Mouse (Mus musculus) C2C12 (cell line): ENCODE results near the gene Tmem236. TPM values are rescaled to one million over a fixed set of nuclear protein-coding genes. Genes with fewer than 3 reads are reported as not detected.
"Not testable (repeated sequence)": the region's sequence is repeated elsewhere in the genome, so short reads cannot be mapped to it uniquely, and the experiment has no call there.

ENCODE experiments used
- H3K27me3 ChIP-seq: one replicate; pipeline ENCODE4 v1.6.1; 2011; ENCODE audit not compliant: control insufficient read depth, insufficient read depth, insufficient read length
- H3K36me3 ChIP-seq: one replicate; pipeline ENCODE4 v1.6.1; 2011; ENCODE audit not compliant: control insufficient read depth, insufficient read depth
- H3K4me3 ChIP-seq: one replicate; pipeline ENCODE4 v1.5.1; 2011; ENCODE audit warnings: mild to moderate bottlenecking, control low read depth; ENCODE audit not compliant: poor library complexity, insufficient read depth, severe bottlenecking
- H3K79me2 ChIP-seq: one replicate; pipeline ENCODE4 v1.6.1; 2011; ENCODE audit not compliant: control insufficient read depth, insufficient read depth
- H3K79me3 ChIP-seq: one replicate; pipeline ENCODE4 v1.6.1; 2011; ENCODE audit warnings: low read depth, control low read depth
- H3ac ChIP-seq: one replicate; pipeline ENCODE3; 2011; ENCODE audit warnings: low read depth; ENCODE audit not compliant: control insufficient read depth, insufficient read length
- CEBPB ChIP-seq: IDR thresholded peaks from one replicate; pipeline ENCODE4 v1.6.1; 2011; ENCODE audit warnings: low read depth, mild to moderate bottlenecking, control low read depth, moderate library complexity
- CTCF ChIP-seq: IDR thresholded peaks from one replicate; pipeline ENCODE4 v1.5.1; 2011; ENCODE audit not compliant: control insufficient read depth, insufficient read depth, insufficient read length
- FOSL1 ChIP-seq: IDR thresholded peaks from one replicate; pipeline ENCODE4 v1.8.0; 2011; ENCODE audit warnings: mild to moderate bottlenecking, low read length; ENCODE audit not compliant: poor library complexity, insufficient read depth, severe bottlenecking
- MAX ChIP-seq: IDR thresholded peaks from one replicate; pipeline ENCODE4 v1.6.1; 2011; ENCODE audit warnings: mild to moderate bottlenecking, control low read depth
- MYOD1 ChIP-seq: IDR thresholded peaks from one replicate; pipeline ENCODE4 v1.6.1; 2011; ENCODE audit warnings: low read depth; ENCODE audit not compliant: control insufficient read depth, insufficient read length
- MYOG ChIP-seq: IDR thresholded peaks from one replicate; pipeline ENCODE4 v1.6.1; 2011; ENCODE audit not compliant: control insufficient read depth, insufficient read length; ENCODE audit errors: extremely low read depth
- USF1 ChIP-seq: IDR thresholded peaks from one replicate; pipeline ENCODE4 v1.6.1; 2011; ENCODE audit warnings: low read depth, mild to moderate bottlenecking, control low read depth, moderate library complexity
- polyA plus RNA-seq: library from polyadenylated mRNA; unstranded; fragments of >200 nt; fragmentation: generic; extraction: Trizol; gene quantifications from one replicate; pipeline ENCODE4 v1.2.1, GENCODE M21; 2012; ENCODE audit warnings: missing spikeins

The Tmem236 gene
- polyA plus RNA-seq, 1 experiment: 0.01 TPM

- TF ChIP-seq CEBPB (no peak), MAX (no peak), FOSL1 (no peak), MYOG (no peak), USF1 (no peak), CTCF (no peak), MYOD1 (no peak)
Measured at GRCm38 (mm10) chr2:14199621-14200020, 25.3 kb downstream of the Tmem236 start.

GRCm38 (mm10) chr2:14200879-14201445, 26.6 kb downstream of the Tmem236 start:
- not testable (repeated sequence) for H3K79me2 ChIP-seq, H3K36me3 ChIP-seq, H3K27me3 ChIP-seq, H3K79me3 ChIP-seq, H3K4me3 ChIP-seq, H3ac ChIP-seq

More at GRCm38 (mm10) chr2:14199621-14200020, 25.3 kb downstream of the Tmem236 start:
- no peaks in the 10 kb centered on the region for H3K79me2 ChIP-seq
- H3K27me3 ChIP-seq: no peaks in the 10 kb centered on the region
- no peak overlapping the region for H3K4me3 ChIP-seq
- no peak overlapping the region for H3ac ChIP-seq
- no peaks in the 10 kb centered on the region for H3K36me3 ChIP-seq
- no peaks in the 10 kb centered on the region for H3K79me3 ChIP-seq

DNA sequence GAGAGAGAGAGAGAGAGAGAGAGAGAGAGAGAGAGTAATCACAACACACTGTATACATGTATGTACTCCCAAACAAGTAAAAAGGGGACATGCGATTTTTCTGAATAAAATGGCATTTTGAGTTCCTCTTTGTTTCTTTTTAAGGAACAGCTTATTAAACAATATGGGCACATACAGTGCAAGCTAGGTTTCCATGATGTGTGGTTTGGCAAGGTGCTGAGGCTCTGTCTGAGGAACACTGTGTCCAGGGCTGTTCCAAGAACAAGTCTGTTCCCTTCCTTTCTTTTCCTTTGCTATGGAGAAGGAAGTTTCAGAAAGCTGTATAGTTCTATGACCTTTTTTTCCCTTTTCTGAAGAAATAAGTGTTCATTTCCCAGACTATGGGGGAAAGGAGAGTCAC, 30.0 kb downstream of the Tmem236 start:
- H3K36me3 ChIP-seq: no peaks in the 10 kb centered on the region
- no peak overlapping the region for H3ac ChIP-seq
- H3K79me3 ChIP-seq: no peaks in the 10 kb centered on the region
- TF ChIP-seq CTCF (no peak), MYOG (no peak), CEBPB (no peak), MYOD1 (no peak), FOSL1 (no peak)
- no peaks in the 10 kb centered on the region for H3K27me3 ChIP-seq
- no peaks in the 10 kb centered on the region for H3K79me2 ChIP-seq
- H3K4me3 ChIP-seq: no peak overlapping the region

DNA sequence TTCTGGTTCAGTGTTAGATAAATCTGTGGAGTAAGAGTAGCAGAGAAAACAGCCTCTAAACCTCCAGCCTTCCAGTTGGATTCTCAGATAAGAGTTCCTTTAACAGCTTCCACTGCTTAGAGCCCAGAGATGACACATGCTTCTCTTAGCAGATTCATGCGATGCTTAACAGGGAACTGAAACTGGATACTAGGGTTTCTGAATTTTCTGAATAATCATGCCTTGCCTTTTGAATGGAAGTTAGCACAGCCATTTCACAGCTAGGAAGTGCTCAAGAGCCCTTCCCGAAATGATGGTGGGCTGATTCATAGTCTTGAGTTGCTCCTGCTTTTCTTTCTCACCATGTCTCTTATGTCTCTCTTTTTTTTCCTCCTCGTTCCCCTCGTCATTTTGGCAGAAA, 32.5 kb downstream of the Tmem236 start:
- no peaks in the 10 kb centered on the region for H3K79me3 ChIP-seq
- H3K27me3 ChIP-seq: no peaks in the 10 kb centered on the region
- no peak for TF ChIP-seq USF1

GRCm38 (mm10) chr2:14210731-14211130, 36.4 kb downstream of the Tmem236 start:
- Histone ChIP-seq H3K79me2 (no peaks in the 10 kb centered on the region), H3K36me3 (no peaks in the 10 kb centered on the region)
- TF ChIP-seq MAX (no peak), CEBPB (no peak), MYOD1 (no peak), MYOG (no peak), CTCF (no peak), USF1 (no peak), FOSL1 (no peak)

More for the DNA sequence above, 32.5 kb downstream of the Tmem236 start:
- Histone ChIP-seq H3K79me2 (no peaks in the 10 kb centered on the region), H3K4me3 (no peak overlapping the region), H3K36me3 (no peaks in the 10 kb centered on the region), H3ac (no peak overlapping the region)

DNA sequence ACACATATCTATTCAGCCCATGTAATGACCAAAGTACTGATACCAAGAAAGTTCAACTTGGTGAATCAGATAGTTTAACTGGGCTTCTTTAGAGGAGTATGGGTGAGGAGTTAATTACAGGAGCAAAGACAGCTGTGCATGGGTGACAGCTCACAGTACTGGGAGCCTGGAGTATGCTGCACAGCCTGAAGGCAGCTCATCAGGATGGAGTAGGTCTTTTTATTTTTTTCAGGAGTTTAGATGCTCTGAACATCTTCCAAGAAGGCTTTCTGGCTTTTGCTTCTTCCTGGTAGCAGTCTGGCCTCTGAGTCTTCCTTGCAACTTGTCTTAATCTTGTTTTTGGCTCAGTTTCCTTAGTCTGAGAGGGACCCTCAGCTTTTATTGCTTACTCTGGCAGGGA, 37.3 kb downstream of the Tmem236 start:
- Histone ChIP-seq H3K27me3 (no peaks in the 10 kb centered on the region), H3ac (no peak overlapping the region), H3K79me2 (no peaks in the 10 kb centered on the region), H3K4me3 (no peak overlapping the region), H3K79me3 (no peaks in the 10 kb centered on the region), H3K36me3 (no peaks in the 10 kb centered on the region)
- TF ChIP-seq USF1 (no peak), FOSL1 (no peak), MAX (no peak), MYOD1 (no peak), CTCF (no peak), CEBPB (no peak), MYOG (no peak)

More at GRCm38 (mm10) chr2:14210731-14211130, 36.4 kb downstream of the Tmem236 start:
- no peak overlapping the region for H3ac ChIP-seq
- H3K4me3 ChIP-seq: no peak overlapping the region
- no peaks in the 10 kb centered on the region for H3K27me3 ChIP-seq
- H3K79me3 ChIP-seq: no peaks in the 10 kb centered on the region

DNA sequence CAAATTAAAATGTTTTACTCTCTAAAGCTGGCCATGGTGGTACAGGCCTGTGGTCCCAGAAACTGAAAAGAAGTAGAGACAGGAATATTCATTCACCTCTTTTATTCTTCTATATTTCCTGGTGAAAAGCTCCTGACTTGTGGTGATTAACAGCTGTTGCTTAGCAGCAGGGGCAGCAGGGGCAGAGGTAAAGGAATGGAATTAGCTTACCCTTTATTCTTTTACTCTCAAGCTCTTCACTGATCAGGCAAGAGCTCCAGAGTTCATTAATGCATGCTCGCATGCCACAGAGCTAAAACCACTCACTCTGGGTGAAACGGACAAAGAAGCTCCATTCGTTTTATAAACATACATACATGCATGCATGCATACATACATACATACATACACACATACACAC, 40.4 kb downstream of the Tmem236 start:
- Histone ChIP-seq H3K79me3 (no peaks in the 10 kb centered on the region), H3ac (no peak overlapping the region), H3K4me3 (no peak overlapping the region), H3K27me3 (no peaks in the 10 kb centered on the region), H3K36me3 (no peaks in the 10 kb centered on the region), H3K79me2 (no peaks in the 10 kb centered on the region)
- TF ChIP-seq MAX: no peak
- no peak for TF ChIP-seq FOSL1
- TF ChIP-seq USF1: no peak
- no peak for TF ChIP-seq CTCF
- no peak for TF ChIP-seq MYOD1
- no peak for TF ChIP-seq CEBPB
- TF ChIP-seq MYOG: no peak
